Mouse (Mus musculus) kidney, adult 2 months (tissue): ENCODE measurements around the gene Dock4.

Experiments
- CTCF ChIP-seq: fragments of 200-500 bp; conservative IDR thresholded peaks from 2 replicates; pipeline ENCODE4 v1.5.1; 2011; ENCODE audit warnings: low read depth, mild to moderate bottlenecking, control low read depth, low read length, moderate library complexity, mixed read lengths; ENCODE audit not compliant: insufficient read depth, insufficient read length
- POLR2A ChIP-seq: fragments of 200-500 bp; IDR thresholded peaks from one replicate; pipeline ENCODE4 v1.6.1; 2011; ENCODE audit warnings: low read depth, low read length, control low read depth

GRCm38 (mm10) chr12:40794066-40794465, 348.3 kb downstream of the Dock4 start:
- no peak for TF ChIP-seq POLR2A
- no peak for TF ChIP-seq CTCF
